Mouse (Mus musculus): ENCODE measurements around the gene Ptpru. TPM values are rescaled to one million over a fixed set of nuclear protein-coding genes. Genes with fewer than 3 reads are reported as not detected.

The Ptpru gene
- polyA plus RNA-seq, 1 experiment from 2014 or later, result 29.7 TPM

GRCm38 (mm10) chr4:131803846-131804245 lies 34.2 kb downstream of the Ptpru start:
- H3K27me3 ChIP-seq (replicated peaks; ENCODE audit: control insufficient read depth, insufficient read depth, low read length), result no peaks in the 10 kb centered on the region
- WGBS, result 85% methylated on average over 9 of the region's 9 CpGs
- H3K9me3 ChIP-seq (ENCODE audit: control insufficient read depth, low read length), result no peaks in the 10 kb centered on the region
- no peaks in the 10 kb centered on the region for H3K36me3 ChIP-seq (ENCODE audit: control insufficient read depth, insufficient read depth)
- ATAC-seq, result no peak
- H3K27ac ChIP-seq (ENCODE audit: low read length), result no peak overlapping the region
- H3K4me3 ChIP-seq (replicated peaks; ENCODE audit: low read length), result no peak overlapping the region
- H3K4me1 ChIP-seq (replicated peaks; ENCODE audit: control insufficient read depth, insufficient read depth, low read length), result no peaks in the 10 kb centered on the region
- H3K4me2 ChIP-seq (ENCODE audit: low read length), result no peak overlapping the region
- H3K9ac ChIP-seq (replicated peaks; ENCODE audit: low read depth, low read length), result no peak overlapping the region

GRCm38 (mm10) chr4:131798968-131799367 lies 39.1 kb downstream of the Ptpru start:
- no peak overlapping the region for H3K9ac ChIP-seq (replicated peaks; ENCODE audit: low read depth, low read length)
- no peaks in the 10 kb centered on the region for H3K9me3 ChIP-seq (ENCODE audit: control insufficient read depth, low read length)
- no peak for ATAC-seq
- H3K4me1 ChIP-seq (replicated peaks; ENCODE audit: control insufficient read depth, insufficient read depth, low read length), result peaks cover 17% of the 10 kb centered on the region
- H3K4me2 ChIP-seq (ENCODE audit: low read length), result no peak overlapping the region
- H3K27me3 ChIP-seq (replicated peaks; ENCODE audit: control insufficient read depth, insufficient read depth, low read length), result no peaks in the 10 kb centered on the region
- no peak overlapping the region for H3K4me3 ChIP-seq (replicated peaks; ENCODE audit: low read length)
- no peaks in the 10 kb centered on the region for H3K36me3 ChIP-seq (ENCODE audit: control insufficient read depth, insufficient read depth)
- WGBS, result 13% methylated on average over 4 of the region's 4 CpGs
- no peak overlapping the region for H3K27ac ChIP-seq (ENCODE audit: low read length)

GRCm38 (mm10) chr4:131797920-131798319 lies 40.2 kb downstream of the Ptpru start:
- Histone ChIP-seq H3K27me3 (replicated peaks; ENCODE audit: control insufficient read depth, insufficient read depth, low read length) (no peaks in the 10 kb centered on the region), H3K4me3 (replicated peaks; ENCODE audit: low read length) (no peak overlapping the region), H3K4me1 (replicated peaks; ENCODE audit: control insufficient read depth, insufficient read depth, low read length) (peaks cover 17% of the 10 kb centered on the region), H3K27ac (ENCODE audit: low read length) (no peak overlapping the region), H3K4me2 (ENCODE audit: low read length) (no peak overlapping the region), H3K36me3 (ENCODE audit: control insufficient read depth, insufficient read depth) (no peaks in the 10 kb centered on the region), H3K9me3 (ENCODE audit: control insufficient read depth, low read length) (no peaks in the 10 kb centered on the region), H3K9ac (replicated peaks; ENCODE audit: low read depth, low read length) (no peak overlapping the region)
- ATAC-seq, result no peak
- 58% methylated on average over 12 of the region's 12 CpGs for WGBS

GRCm38 (mm10) chr4:131797483-131797882 lies 40.6 kb downstream of the Ptpru start:
- H3K36me3 ChIP-seq (ENCODE audit: control insufficient read depth, insufficient read depth), result no peaks in the 10 kb centered on the region
- H3K4me1 ChIP-seq (replicated peaks; ENCODE audit: control insufficient read depth, insufficient read depth, low read length), result peaks cover 17% of the 10 kb centered on the region
- no peak overlapping the region for H3K4me3 ChIP-seq (replicated peaks; ENCODE audit: low read length)
- no peaks in the 10 kb centered on the region for H3K9me3 ChIP-seq (ENCODE audit: control insufficient read depth, low read length)
- no peak overlapping the region for H3K9ac ChIP-seq (replicated peaks; ENCODE audit: low read depth, low read length)
- H3K4me2 ChIP-seq (ENCODE audit: low read length), result no peak overlapping the region
- H3K27ac ChIP-seq (ENCODE audit: low read length), result no peak overlapping the region
- ATAC-seq, result no peak
- no peaks in the 10 kb centered on the region for H3K27me3 ChIP-seq (replicated peaks; ENCODE audit: control insufficient read depth, insufficient read depth, low read length)
- 59% methylated on average over 7 of the region's 7 CpGs for WGBS

GRCm38 (mm10) chr4:131796312-131797080 lies 41.6 kb downstream of the Ptpru start:
- ATAC-seq, result peak; percentile 49
- H3K27me3 ChIP-seq (replicated peaks; ENCODE audit: control insufficient read depth, insufficient read depth, low read length), result no peaks in the 10 kb centered on the region
- H3K36me3 ChIP-seq (ENCODE audit: control insufficient read depth, insufficient read depth), result no peaks in the 10 kb centered on the region
- H3K4me3 ChIP-seq (replicated peaks; ENCODE audit: low read length), result no peak overlapping the region
- no peak overlapping the region for H3K4me2 ChIP-seq (ENCODE audit: low read length)
- WGBS, result 63% methylated on average over 14 of the region's 14 CpGs
- H3K27ac ChIP-seq (ENCODE audit: low read length), result peak overlapping the region; percentile 29
- H3K9ac ChIP-seq (replicated peaks; ENCODE audit: low read depth, low read length), result no peak overlapping the region
- no peaks in the 10 kb centered on the region for H3K9me3 ChIP-seq (ENCODE audit: control insufficient read depth, low read length)
- peaks cover 17% of the 10 kb centered on the region for H3K4me1 ChIP-seq (replicated peaks; ENCODE audit: control insufficient read depth, insufficient read depth, low read length)

- Histone ChIP-seq H3K4me2 (ENCODE audit: low read length) (no peak overlapping the region), H3K27ac (ENCODE audit: low read length) (no peak overlapping the region), H3K4me3 (replicated peaks; ENCODE audit: low read length) (no peak overlapping the region), H3K9me3 (ENCODE audit: control insufficient read depth, low read length) (no peaks in the 10 kb centered on the region), H3K4me1 (replicated peaks; ENCODE audit: control insufficient read depth, insufficient read depth, low read length) (no peaks in the 10 kb centered on the region), H3K36me3 (ENCODE audit: control insufficient read depth, insufficient read depth) (no peaks in the 10 kb centered on the region), H3K9ac (replicated peaks; ENCODE audit: low read depth, low read length) (no peak overlapping the region), H3K27me3 (replicated peaks; ENCODE audit: control insufficient read depth, insufficient read depth, low read length) (no peaks in the 10 kb centered on the region)
- ATAC-seq, result no peak
- 87% methylated on average over 7 of the region's 7 CpGs for WGBS
Measured at GRCm38 (mm10) chr4:131786800-131787199, 51.3 kb downstream of the Ptpru start.

GRCm38 (mm10) chr4:131784034-131784433 lies 54.1 kb downstream of the Ptpru start:
- H3K27ac ChIP-seq (ENCODE audit: low read length), result no peak overlapping the region
- no peaks in the 10 kb centered on the region for H3K27me3 ChIP-seq (replicated peaks; ENCODE audit: control insufficient read depth, insufficient read depth, low read length)
- ATAC-seq, result no peak
- WGBS, result 15% methylated on average over 9 of the region's 9 CpGs
- no peaks in the 10 kb centered on the region for H3K36me3 ChIP-seq (ENCODE audit: control insufficient read depth, insufficient read depth)
- H3K4me3 ChIP-seq (replicated peaks; ENCODE audit: low read length), result no peak overlapping the region
- no peak overlapping the region for H3K9ac ChIP-seq (replicated peaks; ENCODE audit: low read depth, low read length)
- H3K4me1 ChIP-seq (replicated peaks; ENCODE audit: control insufficient read depth, insufficient read depth, low read length), result peaks cover 4% of the 10 kb centered on the region; the same call in 1 of the 2 replicates
- no peaks in the 10 kb centered on the region for H3K9me3 ChIP-seq (ENCODE audit: control insufficient read depth, low read length)
- no peak overlapping the region for H3K4me2 ChIP-seq (ENCODE audit: low read length)

GRCm38 (mm10) chr4:131781023-131781422 lies 57.1 kb downstream of the Ptpru start:
- Histone ChIP-seq H3K27me3 (replicated peaks; ENCODE audit: control insufficient read depth, insufficient read depth, low read length) (no peaks in the 10 kb centered on the region), H3K9ac (replicated peaks; ENCODE audit: low read depth, low read length) (no peak overlapping the region), H3K27ac (ENCODE audit: low read length) (no peak overlapping the region), H3K9me3 (ENCODE audit: control insufficient read depth, low read length) (no peaks in the 10 kb centered on the region), H3K36me3 (ENCODE audit: control insufficient read depth, insufficient read depth) (no peaks in the 10 kb centered on the region), H3K4me3 (replicated peaks; ENCODE audit: low read length) (no peak overlapping the region), H3K4me1 (replicated peaks; ENCODE audit: control insufficient read depth, insufficient read depth, low read length) (peaks cover 4% of the 10 kb centered on the region; the same call in 1 of the 2 replicates), H3K4me2 (ENCODE audit: low read length) (no peak overlapping the region)
- no peak for ATAC-seq
- WGBS, result 49% methylated on average over 3 of the region's 3 CpGs

GRCm38 (mm10) chr4:131778616-131779275 lies 59.3 kb downstream of the Ptpru start:
- ATAC-seq, result no peak
- Histone ChIP-seq H3K27me3 (replicated peaks; ENCODE audit: control insufficient read depth, insufficient read depth, low read length) (no peaks in the 10 kb centered on the region), H3K9ac (replicated peaks; ENCODE audit: low read depth, low read length) (no peak overlapping the region), H3K4me1 (replicated peaks; ENCODE audit: control insufficient read depth, insufficient read depth, low read length) (peaks cover 4% of the 10 kb centered on the region; the same call in 1 of the 2 replicates), H3K4me3 (replicated peaks; ENCODE audit: low read length) (no peak overlapping the region), H3K27ac (ENCODE audit: low read length) (no peak overlapping the region), H3K36me3 (ENCODE audit: control insufficient read depth, insufficient read depth) (no peaks in the 10 kb centered on the region), H3K9me3 (ENCODE audit: control insufficient read depth, low read length) (no peaks in the 10 kb centered on the region), H3K4me2 (ENCODE audit: low read length) (no peak overlapping the region)
- 92% methylated on average over 14 of the region's 14 CpGs for WGBS

Measured in forebrain, embryonic 16.5 days (tissue).